Mouse (Mus musculus) kidney, embryonic 14.5 days (tissue): ENCODE data around the gene Ugt1a10. TPM values are rescaled to one million over a fixed set of nuclear protein-coding genes. Genes with fewer than 3 reads are reported as not detected.

Source experiments
- ATAC-seq: fragments of 200-750 bp; cut with Nextera tagmentation; 2 replicates; pipeline ENCODE4 v1.8.0; 2017; ENCODE audit warnings: moderate number of reproducible peaks, mild to moderate bottlenecking, moderate TSS enrichment, moderate library complexity; ENCODE audit not compliant: low FRiP score, low TSS enrichment
- H3K27ac ChIP-seq: fragments of 300-500 bp; sonication (generic); 2 replicates; pipeline ENCODE4 v1.5.1; 2014; ENCODE audit warnings: low read depth, mild to moderate bottlenecking, low read length, moderate library complexity, mixed read lengths
- H3K27me3 ChIP-seq: fragments of 300-500 bp; sonication (generic); 2 replicates; pipeline ENCODE4 v1.6.1; 2014; ENCODE audit warnings: mild to moderate bottlenecking, low read length; ENCODE audit not compliant: control insufficient read depth, insufficient read depth
- H3K36me3 ChIP-seq: fragments of 300-500 bp; sonication (generic); 2 replicates; pipeline ENCODE4 v1.6.1; 2014; ENCODE audit warnings: low read length, mixed read lengths; ENCODE audit not compliant: control insufficient read depth, insufficient read depth
- H3K4me1 ChIP-seq: fragments of 300-500 bp; sonication (generic); 2 replicates; pipeline ENCODE4 v1.6.1; 2014; ENCODE audit warnings: low read length, mixed read lengths; ENCODE audit not compliant: control insufficient read depth, insufficient read depth
- H3K4me2 ChIP-seq: fragments of 300-500 bp; sonication (generic); replicated peaks from 2 replicates; pipeline ENCODE4 v1.6.1; 2014; ENCODE audit warnings: low read depth, mild to moderate bottlenecking, low read length
- H3K4me3 ChIP-seq: fragments of 300-500 bp; sonication (generic); 2 replicates; pipeline ENCODE4 v1.5.1; 2014; ENCODE audit warnings: mild to moderate bottlenecking, low read length
- H3K9ac ChIP-seq: fragments of 300-500 bp; sonication (generic); 2 replicates; pipeline ENCODE4 v1.6.1; 2014; ENCODE audit warnings: low read depth, mild to moderate bottlenecking, low read length, moderate library complexity
- H3K9me3 ChIP-seq: fragments of 300-500 bp; sonication (generic); 2 replicates; pipeline ENCODE4 v1.6.1; 2016; ENCODE audit warnings: low read length; ENCODE audit not compliant: control insufficient read depth
- WGBS: fragments of 180-500 bp; shearing (Covaris S2); extraction: QIAGEN DNeasy Blood & Tissue Kit; methylation state at CpG from one replicate; pipeline ENCODE4 v1.1.7; 2014; 5-methylcytosine and 5-hydroxymethylcytosine counted together
- polyA plus RNA-seq: library from polyadenylated mRNA; unstranded; fragments of >200 nt; fragmentation: Nextera tagmentation; extraction: Ambion mirVana; gene quantifications from 2 replicates; pipeline ENCODE4 v1.2.1, GENCODE M21; 2014

Gene Ugt1a10
- polyA plus RNA-seq, 1 experiment from 2014 or later: 9.2 TPM

GRCm38 (mm10) chr1:88260604-88261377 is 205.6 kb downstream of the Ugt1a10 start:
- no peak for ATAC-seq
- H3K36me3 ChIP-seq: peaks cover 58% of the 10 kb centered on the region
- 83% methylated on average over 10 of the region's 10 CpGs for WGBS
- H3K4me1 ChIP-seq: no peaks in the 10 kb centered on the region; the same call in 1 of the 2 replicates
- no peak overlapping the region for H3K4me3 ChIP-seq
- no peak overlapping the region for H3K4me2 ChIP-seq
- H3K9me3 ChIP-seq: peaks cover 15% of the 10 kb centered on the region
- no peak overlapping the region for H3K9ac ChIP-seq
- H3K27me3 ChIP-seq: no peaks in the 10 kb centered on the region
- no peak overlapping the region for H3K27ac ChIP-seq

DNA sequence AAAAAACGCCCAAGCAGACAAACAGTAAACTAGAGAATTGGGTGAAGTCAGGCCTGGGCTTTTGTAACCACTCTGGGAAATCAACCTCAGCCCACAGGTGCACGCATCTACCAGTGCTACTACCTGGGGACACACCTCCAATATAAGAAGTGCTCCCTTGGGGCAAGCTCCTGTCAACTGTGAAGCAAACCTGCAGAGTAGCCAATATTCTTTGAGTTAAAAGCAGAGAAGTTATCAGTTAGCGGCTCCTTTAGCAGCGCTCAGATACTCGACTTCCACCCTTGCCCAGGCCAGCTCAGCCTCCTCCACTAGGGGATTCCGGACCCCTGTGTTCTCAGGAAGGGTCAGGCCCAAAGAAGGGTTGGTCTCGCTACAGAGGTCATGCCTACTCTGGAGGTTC is 206.5 kb downstream of the Ugt1a10 start:
- peaks cover 10% of the 10 kb centered on the region; the same call in 1 of the 2 replicates for H3K9me3 ChIP-seq
- 85% methylated on average over 7 of the region's 7 CpGs for WGBS

GRCm38 (mm10) chr1:88262255-88262654 is 207.1 kb downstream of the Ugt1a10 start:
- Histone ChIP-seq H3K4me3 (no peak overlapping the region), H3K4me2 (no peak overlapping the region), H3K27me3 (no peaks in the 10 kb centered on the region), H3K4me1 (no peaks in the 10 kb centered on the region; the same call in 1 of the 2 replicates), H3K36me3 (peaks cover 72% of the 10 kb centered on the region), H3K27ac (no peak overlapping the region), H3K9me3 (peaks cover 10% of the 10 kb centered on the region; the same call in 1 of the 2 replicates), H3K9ac (no peak overlapping the region)
- WGBS: 66% methylated on average over 4 of the region's 4 CpGs
- ATAC-seq: no peak

More for the DNA sequence above, 206.5 kb downstream of the Ugt1a10 start:
- H3K9ac ChIP-seq: no peak overlapping the region
- peaks cover 67% of the 10 kb centered on the region for H3K36me3 ChIP-seq
- no peak for ATAC-seq
- no peaks in the 10 kb centered on the region for H3K27me3 ChIP-seq
- no peak overlapping the region for H3K4me3 ChIP-seq
- no peak overlapping the region for H3K4me2 ChIP-seq
- H3K27ac ChIP-seq: no peak overlapping the region
- H3K4me1 ChIP-seq: no peaks in the 10 kb centered on the region; the same call in 1 of the 2 replicates

DNA sequence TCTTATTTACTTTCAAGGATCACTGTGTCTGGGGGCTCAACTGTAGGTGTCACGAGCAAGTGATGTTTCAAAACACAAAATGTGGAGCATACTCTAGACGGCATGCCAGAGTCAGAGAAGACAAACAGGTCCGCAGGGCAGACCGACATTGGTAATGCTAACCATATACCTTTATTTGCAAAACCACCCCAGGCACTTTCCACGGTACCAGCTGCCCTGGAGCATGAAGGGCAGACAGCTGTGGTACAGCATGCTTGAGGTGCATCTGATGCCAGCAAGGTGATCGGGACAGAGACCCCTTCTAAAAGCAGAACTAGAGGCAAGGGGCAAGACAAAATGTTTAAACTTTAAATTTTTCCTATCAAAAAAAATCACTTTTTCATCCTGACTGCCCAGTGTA is 207.8 kb downstream of the Ugt1a10 start:
- peaks cover 3% of the 10 kb centered on the region; the same call in 1 of the 2 replicates for H3K9me3 ChIP-seq
- no peak for ATAC-seq
- no peak overlapping the region for H3K9ac ChIP-seq
- peaks cover 79% of the 10 kb centered on the region for H3K36me3 ChIP-seq
- H3K4me2 ChIP-seq: no peak overlapping the region
- no peaks in the 10 kb centered on the region for H3K27me3 ChIP-seq
- no peak overlapping the region for H3K27ac ChIP-seq
- no peak overlapping the region for H3K4me3 ChIP-seq
- WGBS: 74% methylated on average over 6 of the region's 6 CpGs
- no peaks in the 10 kb centered on the region; the same call in 1 of the 2 replicates for H3K4me1 ChIP-seq

- no peak overlapping the region for H3K4me3 ChIP-seq
- H3K4me2 ChIP-seq: no peak overlapping the region
- H3K27me3 ChIP-seq: no peaks in the 10 kb centered on the region
- H3K9me3 ChIP-seq: peaks cover 4% of the 10 kb centered on the region; the same call in 1 of the 2 replicates
- ATAC-seq: no peak
- 89% methylated on average over 5 of the region's 5 CpGs for WGBS
- H3K36me3 ChIP-seq: peaks cover 88% of the 10 kb centered on the region
- no peak overlapping the region for H3K27ac ChIP-seq
- no peaks in the 10 kb centered on the region; the same call in 1 of the 2 replicates for H3K4me1 ChIP-seq
- H3K9ac ChIP-seq: no peak overlapping the region
These were observed 208.6 kb downstream of the Ugt1a10 start for GRCm38 (mm10) chr1:88263778-88264177.

GRCm38 (mm10) chr1:88264237-88264868 is 209.2 kb downstream of the Ugt1a10 start:
- H3K4me2 ChIP-seq: no peak overlapping the region
- no peaks in the 10 kb centered on the region for H3K27me3 ChIP-seq
- no peaks in the 10 kb centered on the region; the same call in 1 of the 2 replicates for H3K4me1 ChIP-seq
- H3K4me3 ChIP-seq: no peak overlapping the region
- no peak for ATAC-seq
- WGBS: 87% methylated on average over 7 of the region's 7 CpGs
- H3K27ac ChIP-seq: no peak overlapping the region
- peaks cover 93% of the 10 kb centered on the region for H3K36me3 ChIP-seq
- H3K9ac ChIP-seq: no peak overlapping the region
- peaks cover 5% of the 10 kb centered on the region; the same call in 1 of the 2 replicates for H3K9me3 ChIP-seq

- H3K36me3 ChIP-seq: peaks cover 98% of the 10 kb centered on the region
These were observed 209.7 kb downstream of the Ugt1a10 start for GRCm38 (mm10) chr1:88264869-88265240.

DNA sequence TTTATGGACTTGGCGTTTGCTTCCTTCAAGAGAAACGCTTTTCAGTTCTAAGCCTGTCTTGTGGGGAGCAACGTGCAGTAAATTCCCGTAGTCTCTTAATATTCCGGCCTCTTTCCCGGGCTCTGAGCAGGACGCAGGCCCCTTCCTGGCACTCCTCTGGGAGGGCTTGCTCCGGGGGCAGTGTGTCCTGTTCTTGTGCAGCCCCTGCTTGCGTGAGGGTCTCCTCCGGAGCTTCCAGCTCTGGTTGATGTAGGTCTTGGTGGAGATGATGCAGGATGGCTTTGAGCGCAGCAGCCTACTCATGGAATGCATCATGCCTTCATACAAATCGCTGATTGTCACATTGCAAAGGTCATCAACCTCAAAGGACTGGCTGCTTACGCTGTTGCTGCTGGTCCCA is 210.9 kb downstream of the Ugt1a10 start:
- 87% methylated on average over 13 of the region's 13 CpGs for WGBS
- Histone ChIP-seq H3K27ac (no peak overlapping the region), H3K36me3 (peaks cover 91% of the 10 kb centered on the region), H3K27me3 (no peaks in the 10 kb centered on the region), H3K4me2 (no peak overlapping the region), H3K9ac (no peak overlapping the region), H3K4me1 (no peaks in the 10 kb centered on the region), H3K9me3 (peaks cover 5% of the 10 kb centered on the region; the same call in 1 of the 2 replicates), H3K4me3 (no peak overlapping the region)
- no peak for ATAC-seq

More at GRCm38 (mm10) chr1:88264869-88265240, 209.7 kb downstream of the Ugt1a10 start:
- no peaks in the 10 kb centered on the region for H3K4me1 ChIP-seq
- no peak overlapping the region for H3K27ac ChIP-seq
- peaks cover 5% of the 10 kb centered on the region; the same call in 1 of the 2 replicates for H3K9me3 ChIP-seq
- no peak for ATAC-seq
- H3K4me2 ChIP-seq: no peak overlapping the region
- no peak overlapping the region for H3K9ac ChIP-seq
- WGBS: 82% methylated on average over 4 of the region's 4 CpGs
- no peak overlapping the region for H3K4me3 ChIP-seq
- H3K27me3 ChIP-seq: no peaks in the 10 kb centered on the region

DNA sequence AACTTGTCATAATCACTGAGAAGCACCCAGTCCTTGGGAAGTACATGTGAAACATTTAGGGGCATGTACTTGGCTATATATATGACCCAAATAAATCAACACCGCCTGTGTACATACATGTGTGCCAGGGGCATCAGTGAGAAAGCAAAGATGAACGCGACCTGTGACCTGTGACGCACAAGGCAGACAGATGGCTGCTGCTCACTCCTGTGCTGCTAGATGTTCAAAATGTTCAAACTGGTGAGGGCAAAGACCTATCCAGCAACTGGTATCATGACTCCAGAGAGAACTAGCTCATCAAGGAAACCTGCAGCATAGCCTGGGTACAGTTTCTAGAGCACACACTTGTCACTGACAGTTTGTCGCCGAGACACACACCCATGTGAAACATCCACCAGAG is 212.3 kb downstream of the Ugt1a10 start:
- Histone ChIP-seq H3K27me3 (no peaks in the 10 kb centered on the region), H3K27ac (no peak overlapping the region), H3K4me1 (no peaks in the 10 kb centered on the region), H3K36me3 (peaks cover 90% of the 10 kb centered on the region), H3K4me2 (no peak overlapping the region), H3K9ac (no peak overlapping the region), H3K9me3 (peaks cover 5% of the 10 kb centered on the region; the same call in 1 of the 2 replicates), H3K4me3 (no peak overlapping the region)
- 93% methylated on average over 6 of the region's 6 CpGs for WGBS
- no peak for ATAC-seq
